In genomic region chr5:118190491-118190890, GRCm38 (mm10) we compare ENCODE assay signal across 22 mouse cellular contexts.
"Had no signal": no experiment of that assay in that cellular context is flagged by ENCODE, and none has a peak within 500 bp of the region (broad histone marks: within the 10 kb centered on the region; RNA-seq: fewer than 3 reads in every experiment).

No protein-coding gene starts in this region.

- ATAC-seq: hindbrain, embryonic 16.5 days; hindbrain, postnatal 0 days; inflammation-experienced regulatory T-cells, adult 6 months; intestine, embryonic 15.5 days; intestine, embryonic 16.5 days; intestine, postnatal 0 days had no signal

- DNase-seq: heart, postnatal 10 days; heart, postnatal 14 days; heart, postnatal 36 days; heart, postnatal 4 days; kidney, adult 11 months; kidney, adult 18-20 months; kidney, adult 2 months; kidney, adult 8-10 months; kidney, adult 9 months; kidney, postnatal 10 days; kidney, postnatal 14 days; kidney, postnatal 25 days; kidney, postnatal 36 days; kidney, postnatal 4 days; layer of hippocampus, adult 9-11 months; layer of hippocampus, postnatal 36 days had no signal
